Mouse (Mus musculus) kidney, postnatal 14 days (tissue): ENCODE measurements around the gene Adcy3.

Experiments used
- DNase-seq: peaks from one replicate; pipeline ENCODE4 v3.0.0; 2022; ENCODE audit warnings: mixed read lengths

The Adcy3 gene

DNA sequence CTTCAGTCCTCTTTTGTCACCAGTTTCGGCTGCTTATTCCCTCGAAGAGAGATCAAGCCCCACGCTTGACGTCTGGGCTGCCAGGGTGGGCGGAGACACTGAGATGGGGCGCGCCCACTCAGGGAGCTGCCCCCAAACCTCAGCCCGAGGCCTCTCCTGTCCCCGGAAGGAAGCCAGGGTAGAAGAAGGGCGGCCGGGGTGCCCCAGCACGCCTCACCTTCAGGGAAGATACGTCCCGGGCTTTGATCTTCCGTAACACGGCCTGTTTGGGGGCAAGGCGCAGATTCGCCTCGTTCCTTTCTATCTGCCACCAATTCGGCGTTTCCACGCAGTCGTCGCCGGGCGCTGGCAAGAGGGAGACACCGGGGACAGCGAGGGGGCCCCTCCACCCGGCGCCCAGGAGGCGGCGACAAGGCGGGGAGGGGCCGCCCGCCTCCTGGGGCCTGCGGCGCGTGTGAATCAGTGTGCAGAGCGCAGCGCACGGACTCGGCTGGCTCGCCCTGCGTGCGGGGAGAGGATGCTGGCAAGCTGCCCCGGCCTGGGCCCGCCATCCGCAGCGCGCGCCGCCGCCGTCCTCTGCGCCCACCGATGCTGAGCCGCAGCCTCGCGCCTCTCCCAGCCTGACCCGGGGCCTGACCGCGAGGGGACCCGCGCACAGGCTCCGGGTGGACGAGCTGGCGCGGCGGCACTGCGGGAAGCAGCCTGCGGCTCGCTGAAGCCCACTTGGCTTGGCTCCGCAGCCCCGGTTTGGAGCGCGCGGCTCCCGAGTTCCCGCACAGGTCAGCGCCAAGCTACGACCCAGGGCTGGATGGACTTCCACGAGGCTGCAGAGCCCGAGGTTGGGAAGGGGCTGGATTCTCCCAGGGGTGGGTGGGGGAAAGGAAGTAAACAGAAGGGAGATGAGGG lies at the start of gene Adcy3:
Gene Adcy3 (plus strand): TSS at position 163 of the 906 bp plus-strand sequence.
- DNase-seq = peak; percentile 58

- no peak for DNase-seq
These were observed 49.5 kb upstream of the Adcy3 start for GRCm38 (mm10) chr12:4083441-4083840.

DNA sequence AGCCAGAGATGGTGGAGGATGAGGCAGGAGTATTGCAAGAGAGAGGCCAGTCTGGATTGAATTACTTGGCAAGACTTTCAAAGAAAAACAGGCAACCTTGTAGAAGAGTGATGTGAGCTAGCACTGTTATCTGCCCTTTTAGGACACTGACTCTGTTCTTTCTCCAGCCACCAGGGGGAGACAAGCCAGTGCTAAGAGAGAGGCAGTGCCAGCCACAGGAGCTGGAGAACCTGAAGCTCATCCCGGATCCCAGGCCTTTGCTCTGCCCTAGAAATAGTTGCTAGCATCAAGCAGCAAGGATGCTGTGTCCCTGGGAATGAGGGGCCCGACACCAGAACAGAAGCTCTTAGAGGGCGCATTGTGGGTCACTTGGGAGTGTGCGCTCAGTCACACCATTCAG lies 25.5 kb upstream of the Adcy3 start:
- DNase-seq = peak; percentile 72

- no peak for DNase-seq
These were observed 16.8 kb upstream of the Adcy3 start for GRCm38 (mm10) chr12:4116132-4116531.

DNA sequence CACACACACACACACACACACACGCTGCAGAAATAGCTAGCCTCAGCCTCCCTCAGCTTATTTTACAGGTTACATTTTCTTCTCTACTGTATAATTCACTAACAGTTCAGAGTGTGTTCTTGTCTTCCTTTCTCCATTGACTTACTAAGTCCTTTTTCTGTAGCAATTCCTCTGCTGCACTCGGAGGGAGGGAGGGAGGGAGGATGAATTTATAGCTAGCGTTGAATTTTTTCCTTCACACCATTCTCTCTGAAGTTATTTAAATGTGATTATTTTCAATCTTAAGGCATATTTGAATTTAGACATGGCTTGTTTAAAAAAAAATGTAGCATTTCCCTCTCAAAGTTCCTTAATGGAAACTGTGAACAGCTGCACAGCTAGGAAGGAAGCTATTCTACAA lies 15.8 kb upstream of the Adcy3 start:
- no peak for DNase-seq

DNA sequence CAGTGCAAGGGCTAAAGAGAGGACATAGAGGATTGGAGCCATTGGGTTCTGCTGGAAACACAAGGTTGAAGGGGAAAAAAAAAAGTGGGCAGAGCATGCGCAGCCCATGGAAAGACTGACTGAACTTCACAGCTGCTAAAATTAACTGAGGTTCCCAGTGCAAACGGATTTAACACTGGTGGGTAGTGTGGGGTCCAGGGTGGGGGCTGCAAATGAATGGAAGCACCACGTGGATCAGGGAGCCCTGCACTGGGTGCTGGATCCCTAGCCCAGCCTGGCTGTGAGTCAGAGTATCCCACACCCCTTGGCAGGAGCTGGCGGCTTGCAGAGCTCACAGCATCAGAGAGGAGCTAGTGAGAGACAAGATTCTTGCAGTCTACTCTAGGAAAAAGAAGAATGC lies 15.3 kb upstream of the Adcy3 start:
- DNase-seq = no peak

DNA sequence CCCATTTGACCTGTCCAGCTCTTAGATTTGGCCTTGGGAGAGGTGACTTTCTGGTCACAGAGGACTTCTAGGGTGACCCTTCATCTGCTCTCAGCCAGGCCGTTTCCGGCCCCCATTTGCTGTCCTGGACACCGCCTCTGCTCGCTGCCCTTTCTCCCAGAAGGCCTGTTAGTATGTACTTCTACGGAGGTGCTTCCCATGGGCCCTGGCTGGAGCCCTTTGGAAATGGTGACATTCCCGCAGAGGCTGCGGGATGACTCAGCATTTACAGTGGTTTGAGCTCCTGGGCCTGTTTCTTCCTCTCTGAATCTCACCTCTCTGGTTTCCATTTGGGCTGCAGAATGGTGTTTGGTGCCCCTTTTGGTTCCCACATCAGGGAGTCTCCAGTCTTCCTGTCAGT lies 5.6 kb upstream of the Adcy3 start:
- DNase-seq = no peak

- DNase-seq = no peak
These were observed 927 bp downstream of the Adcy3 start for GRCm38 (mm10) chr12:4133847-4134212.

DNA sequence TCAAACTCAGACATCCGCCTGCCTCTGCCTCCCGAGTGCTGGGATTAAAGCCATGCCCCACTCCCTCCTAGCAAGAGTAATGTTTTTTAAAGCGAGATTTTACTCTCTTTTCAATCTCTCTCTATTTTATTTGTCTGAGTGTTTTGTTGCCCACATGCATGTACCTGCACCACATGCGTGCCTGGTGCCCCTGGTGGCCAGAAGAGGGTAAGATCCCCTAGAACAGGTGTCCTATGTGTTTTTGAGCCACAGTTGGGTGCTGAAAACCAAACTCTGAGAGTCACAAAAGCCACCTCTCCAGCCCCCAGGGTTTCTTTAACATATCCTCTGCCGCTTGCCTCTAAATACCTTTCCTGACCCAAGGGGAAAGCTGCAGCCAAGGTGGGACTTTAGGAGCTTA lies 10.3 kb downstream of the Adcy3 start:
- DNase-seq = no peak

GRCm38 (mm10) chr12:4150936-4151335 lies 18.0 kb downstream of the Adcy3 start:
- DNase-seq = peak; percentile 13

DNA sequence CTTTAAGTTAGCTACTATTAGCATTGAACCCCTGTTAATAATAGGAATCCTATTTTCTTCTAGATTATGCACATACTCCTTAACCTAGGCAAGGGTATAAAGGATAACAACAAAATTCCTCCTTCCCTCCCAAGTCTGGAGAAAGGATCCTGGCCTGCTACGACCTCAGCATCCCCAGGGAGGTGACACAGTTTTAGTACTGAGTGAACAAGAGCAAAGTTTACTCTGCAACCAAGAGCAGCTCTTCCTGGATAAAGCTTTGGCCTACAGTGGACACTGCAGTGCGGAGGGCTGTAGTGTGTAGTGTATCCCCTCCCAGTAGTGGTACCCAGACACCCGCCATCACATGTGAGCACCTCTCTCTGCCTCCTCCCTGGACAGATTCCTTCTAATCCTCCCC lies 19.1 kb downstream of the Adcy3 start:
- no peak for DNase-seq

DNA sequence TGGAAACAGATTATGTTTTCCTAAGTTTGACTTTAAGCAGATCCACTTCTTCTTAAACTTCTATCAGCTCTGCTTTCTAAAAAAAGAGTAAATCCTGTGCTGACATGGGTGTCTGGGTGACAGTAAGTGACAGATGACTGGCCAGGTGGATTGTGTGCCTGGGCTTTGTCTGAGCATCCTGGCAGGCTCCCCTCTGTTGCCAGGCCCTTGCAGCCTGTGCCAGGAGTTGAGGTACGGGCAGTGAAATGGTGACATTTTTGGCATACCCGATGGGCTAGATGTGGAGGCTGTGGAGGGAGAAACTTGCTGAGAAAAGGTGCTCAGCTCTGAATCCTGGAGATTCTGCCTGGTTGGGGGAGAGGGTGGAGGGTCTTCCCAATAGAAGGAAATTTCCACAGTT lies 24.6 kb downstream of the Adcy3 start:
- no peak for DNase-seq

- DNase-seq = no peak
These were observed 25.3 kb downstream of the Adcy3 start for GRCm38 (mm10) chr12:4158179-4158578.

- no peak for DNase-seq
These were observed 26.1 kb downstream of the Adcy3 start for GRCm38 (mm10) chr12:4158868-4159632.

GRCm38 (mm10) chr12:4160322-4160721 lies 27.4 kb downstream of the Adcy3 start:
- DNase-seq = no peak

DNA sequence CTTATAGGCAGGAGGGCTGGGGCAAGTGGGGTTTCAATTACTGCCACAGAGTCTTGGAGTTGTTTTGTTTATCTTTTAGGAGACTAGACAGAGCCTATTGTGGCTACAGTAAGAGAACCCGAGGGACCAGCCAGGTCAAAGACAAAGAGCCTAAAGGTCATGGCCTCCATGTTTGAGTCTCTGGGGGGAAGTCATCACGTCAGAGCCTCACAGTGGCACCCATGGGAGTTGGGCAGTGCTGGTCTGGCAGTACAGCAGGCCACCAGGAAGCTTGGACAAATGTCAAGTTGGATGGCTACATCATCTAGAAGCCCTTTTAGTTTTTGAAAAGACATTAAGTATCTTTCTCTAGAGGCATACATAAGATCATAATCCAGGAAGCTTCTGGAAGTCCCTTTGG lies 30.0 kb downstream of the Adcy3 start:
- no peak for DNase-seq

DNA sequence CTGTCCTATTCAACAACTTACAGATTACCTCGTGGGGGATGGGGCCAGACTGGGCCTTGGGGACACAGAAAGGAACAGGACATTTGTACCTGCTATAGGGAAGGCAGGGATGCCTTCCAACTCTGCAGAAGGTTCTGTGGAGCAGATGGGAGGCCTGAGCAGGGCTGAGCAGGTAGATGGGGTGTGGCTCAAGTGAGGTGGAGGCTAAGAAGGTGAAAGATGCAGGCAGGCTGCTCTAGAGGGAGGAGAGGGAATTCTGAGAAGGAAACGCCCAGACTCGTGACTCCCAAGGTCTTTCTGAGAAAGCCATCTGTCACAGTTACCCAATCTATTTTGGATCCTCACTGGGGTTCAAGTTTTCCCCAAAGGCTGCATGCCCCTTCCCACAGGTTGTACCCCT lies 34.1 kb downstream of the Adcy3 start:
- DNase-seq = no peak

- no peak for DNase-seq
These were observed 36.2 kb downstream of the Adcy3 start for GRCm38 (mm10) chr12:4169058-4169457.

- DNase-seq = no peak
These were observed 36.7 kb downstream of the Adcy3 start for GRCm38 (mm10) chr12:4169622-4170021.

GRCm38 (mm10) chr12:4173108-4173790 lies 40.3 kb downstream of the Adcy3 start:
- DNase-seq = no peak

DNA sequence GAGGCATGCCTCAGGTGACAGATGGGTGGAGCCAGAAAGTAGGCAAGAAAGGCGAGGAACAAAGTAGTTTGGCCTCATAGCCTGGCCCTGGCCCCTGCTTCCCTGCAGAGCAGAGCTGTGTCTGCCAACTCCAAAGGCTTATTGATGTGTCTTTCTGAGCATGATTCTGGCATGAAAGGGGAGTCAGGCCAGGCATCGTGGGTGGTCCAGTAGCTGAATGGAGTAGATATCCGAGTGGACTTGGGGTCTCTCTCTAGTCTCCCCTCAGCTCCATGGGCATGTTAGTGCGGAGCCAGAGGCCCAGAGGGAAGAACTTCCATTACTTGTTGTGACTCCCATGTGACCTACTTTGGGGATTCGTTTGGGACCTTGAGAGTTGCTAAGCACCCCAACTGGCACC lies 45.9 kb downstream of the Adcy3 start:
- DNase-seq = no peak

DNA sequence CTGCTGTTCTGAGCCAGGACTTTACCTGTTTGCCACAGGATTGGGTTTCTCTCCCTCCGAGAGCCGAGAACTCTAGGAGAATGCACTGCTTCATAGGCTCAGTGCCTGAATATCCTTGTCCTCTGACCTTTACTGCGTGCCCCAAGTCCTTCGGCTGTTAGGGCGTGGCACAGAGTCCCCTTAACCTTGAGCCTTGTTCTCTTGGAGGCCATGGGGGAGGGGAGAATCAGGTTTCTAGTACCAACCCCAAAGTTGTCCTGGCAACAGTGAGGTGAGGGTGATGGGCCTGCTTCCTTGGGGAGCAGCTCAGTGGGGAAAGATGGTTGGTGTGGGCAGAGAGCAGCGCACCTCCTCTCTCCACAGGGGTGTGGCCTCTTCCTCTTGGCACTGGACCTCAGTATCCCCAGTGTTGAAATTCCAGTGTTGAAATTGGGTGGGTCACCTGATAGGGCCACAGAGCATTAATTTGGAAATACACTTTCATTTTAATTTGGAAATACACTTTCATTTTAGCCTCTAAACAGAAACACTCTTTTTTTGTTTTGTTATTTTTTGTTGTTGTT lies 46.8 kb downstream of the Adcy3 start:
- no peak for DNase-seq

DNA sequence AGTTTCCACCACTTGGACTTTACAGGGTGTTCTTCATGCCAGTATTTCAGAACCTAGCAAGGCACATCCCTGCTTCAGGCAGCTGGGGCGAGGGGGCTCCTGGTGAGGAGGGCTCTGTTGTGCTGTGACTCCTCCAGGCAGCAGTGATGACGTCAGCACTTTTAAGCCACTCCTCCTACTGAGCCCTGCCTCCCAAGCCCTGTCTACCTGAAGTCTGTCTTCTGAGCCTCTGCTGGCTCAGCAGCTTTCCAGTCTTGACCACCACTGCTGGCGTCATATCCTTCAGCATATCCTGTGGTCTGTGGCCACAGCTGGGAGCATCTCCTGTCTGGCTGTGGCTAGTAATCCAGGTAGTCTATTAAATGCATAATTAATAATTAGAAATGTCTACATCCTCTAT lies 47.6 kb downstream of the Adcy3 start:
- DNase-seq = no peak
